Mouse (Mus musculus): ENCODE measurements around the gene Asb8.

DNA sequence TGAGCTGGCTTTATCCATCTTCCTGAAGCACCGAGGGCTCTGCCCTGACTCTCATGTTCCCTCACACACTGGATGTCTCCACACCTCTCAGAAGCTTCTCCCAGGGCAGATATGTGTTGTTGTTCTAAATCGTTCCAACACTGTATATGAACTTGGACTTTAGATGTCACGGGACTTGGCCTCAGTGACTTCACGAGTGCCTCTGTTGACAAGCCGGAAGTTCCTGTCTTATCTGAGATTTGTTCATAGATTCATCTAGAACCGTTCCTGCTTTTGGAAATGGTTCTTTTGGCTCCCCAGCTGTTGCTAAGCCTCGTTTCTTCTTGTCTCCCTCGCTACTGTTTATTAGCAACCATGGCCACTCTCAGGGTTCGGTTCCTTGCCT lies 49.7 kb downstream of the Asb8 start:
- TF ChIP-seq CTCF (conservative IDR thresholded peaks at IDR 0.05; ENCODE audit: low read length) (no peak), NANOG (IDR thresholded peaks at IDR 0.05; ENCODE audit: borderline replicate concordance, low read length) (no peak)
